Mouse (Mus musculus) ES-E14 (cell line): ENCODE results near the gene 4930590J08Rik.

Source experiments
- CHD2 ChIP-seq: IDR thresholded peaks from 2 replicates; pipeline ENCODE4 v1.6.1; 2014; ENCODE audit warnings: mild to moderate bottlenecking, low read depth, low read length, inconsistent platforms
- HCFC1 ChIP-seq: IDR thresholded peaks from 2 replicates; pipeline ENCODE4 v1.6.1; 2012; ENCODE audit warnings: low read length, inconsistent platforms, borderline replicate concordance; ENCODE audit not compliant: insufficient read depth
- MAFK ChIP-seq: IDR thresholded peaks from 2 replicates; pipeline ENCODE4 v1.6.1; 2014; ENCODE audit warnings: mild to moderate bottlenecking, low read depth, low read length, inconsistent platforms; ENCODE audit not compliant: insufficient read depth
- ZC3H11A ChIP-seq: IDR thresholded peaks from 2 replicates; pipeline ENCODE4 v1.6.1; 2012; ENCODE audit warnings: low read depth, mild to moderate bottlenecking, inconsistent platforms, low read length, borderline replicate concordance
- ZNF384 ChIP-seq: IDR thresholded peaks from 2 replicates; pipeline ENCODE4 v1.6.1; 2012; ENCODE audit warnings: low read depth, low read length, inconsistent platforms

- TF ChIP-seq ZC3H11A (no peak), HCFC1 (no peak), CHD2 (no peak), MAFK (no peak), ZNF384 (no peak)
Observed at GRCm38 (mm10) chr6:91966006-91966405, 63.4 kb downstream of the 4930590J08Rik start.
